Mouse (Mus musculus) limb, embryonic 15.5 days (tissue): ENCODE results near the gene Rsrc1. TPM values are rescaled to one million over a fixed set of nuclear protein-coding genes. Genes with fewer than 3 reads are reported as not detected.

Source experiments
- ATAC-seq: fragments of 200-750 bp; cut with Nextera tagmentation; 2 replicates; pipeline ENCODE4 v1.8.0; 2017; ENCODE audit warnings: low read depth, moderate TSS enrichment; ENCODE audit not compliant: insufficient number of reproducible peaks, low FRiP score, low TSS enrichment
- H3K27ac ChIP-seq: fragments of 300-500 bp; sonication (generic); 2 replicates; pipeline ENCODE4 v1.5.1; 2015; ENCODE audit warnings: moderate library complexity, mild to moderate bottlenecking, inconsistent platforms
- H3K27me3 ChIP-seq: fragments of 300-500 bp; sonication (generic); 2 replicates; pipeline ENCODE4 v1.6.1; 2015; ENCODE audit warnings: inconsistent platforms
- H3K36me3 ChIP-seq: fragments of 300-500 bp; sonication (generic); 2 replicates; pipeline ENCODE4 v1.6.1; 2015; ENCODE audit warnings: inconsistent platforms
- H3K4me1 ChIP-seq: fragments of 300-500 bp; sonication (generic); 2 replicates; pipeline ENCODE4 v1.6.1; 2015; ENCODE audit warnings: inconsistent platforms
- H3K4me2 ChIP-seq: fragments of 300-500 bp; sonication (generic); 2 replicates; pipeline ENCODE4 v1.6.1; 2015; ENCODE audit warnings: mild to moderate bottlenecking, inconsistent platforms
- H3K4me3 ChIP-seq: fragments of 300-500 bp; sonication (generic); 2 replicates; pipeline ENCODE4 v1.5.1; 2015; ENCODE audit warnings: mild to moderate bottlenecking, inconsistent platforms
- H3K9ac ChIP-seq: fragments of 300-500 bp; sonication (generic); 2 replicates; pipeline ENCODE4 v1.6.1; 2015; ENCODE audit warnings: inconsistent platforms
- H3K9me3 ChIP-seq: fragments of 300-500 bp; sonication (generic); 2 replicates; pipeline ENCODE4 v1.6.1; 2016; ENCODE audit warnings: inconsistent platforms
- WGBS: fragments of 180-500 bp; shearing (Covaris S2); methylation state at CpG from one replicate; pipeline ENCODE4 v1.1.7; 2015; 5-methylcytosine and 5-hydroxymethylcytosine counted together
- polyA plus RNA-seq: library from polyadenylated mRNA; unstranded; fragments of >200 nt; fragmentation: Nextera tagmentation; extraction: Ambion mirVana; gene quantifications from 2 replicates; pipeline ENCODE4 v1.2.1, GENCODE M21; 2015

Gene Rsrc1
- polyA plus RNA-seq, 1 experiment from 2014 or later: 36.4 TPM

GRCm38 (mm10) chr3:67308725-67309124 lies 327.5 kb downstream of the Rsrc1 start:
- ATAC-seq: no peak
- WGBS: 97% methylated on average over 1 of the region's 2 CpGs

GRCm38 (mm10) chr3:67309644-67310311 lies 328.6 kb downstream of the Rsrc1 start:
- no peak overlapping the region for H3K27ac ChIP-seq
- H3K9me3 ChIP-seq: no peaks in the 10 kb centered on the region
- no peak overlapping the region for H3K4me3 ChIP-seq
- no peak overlapping the region for H3K9ac ChIP-seq
- ATAC-seq: no peak
- 0 out of 2 replicates have a peak, but pooled peaks cover 4% of the 10 kb centered on the region for H3K4me1 ChIP-seq
- H3K27me3 ChIP-seq: no peaks in the 10 kb centered on the region
- 31% methylated on average over 7 of the region's 7 CpGs for WGBS
- no peak overlapping the region for H3K4me2 ChIP-seq
- no peaks in the 10 kb centered on the region for H3K36me3 ChIP-seq

More at GRCm38 (mm10) chr3:67308725-67309124, 327.5 kb downstream of the Rsrc1 start:
- Histone ChIP-seq H3K4me2 (no peak overlapping the region), H3K4me3 (no peak overlapping the region), H3K27ac (no peak overlapping the region), H3K4me1 (0 out of 2 replicates have a peak, but pooled peaks cover 4% of the 10 kb centered on the region), H3K36me3 (no peaks in the 10 kb centered on the region), H3K9ac (no peak overlapping the region), H3K9me3 (no peaks in the 10 kb centered on the region), H3K27me3 (no peaks in the 10 kb centered on the region)

GRCm38 (mm10) chr3:67311436-67311835 lies 330.2 kb downstream of the Rsrc1 start:
- Histone ChIP-seq H3K36me3 (no peaks in the 10 kb centered on the region), H3K27me3 (no peaks in the 10 kb centered on the region), H3K4me2 (no peak overlapping the region), H3K4me3 (no peak overlapping the region), H3K27ac (no peak overlapping the region), H3K4me1 (0 out of 2 replicates have a peak, but pooled peaks cover 4% of the 10 kb centered on the region), H3K9me3 (no peaks in the 10 kb centered on the region), H3K9ac (no peak overlapping the region)
- no peak for ATAC-seq
- 51% methylated on average over 2 of the region's 2 CpGs for WGBS

- H3K27me3 ChIP-seq: no peaks in the 10 kb centered on the region
- no peaks in the 10 kb centered on the region for H3K36me3 ChIP-seq
- 79% methylated on average over 4 of the region's 4 CpGs for WGBS
- no peak overlapping the region for H3K4me2 ChIP-seq
- H3K4me3 ChIP-seq: no peak overlapping the region
- no peaks in the 10 kb centered on the region for H3K9me3 ChIP-seq
- H3K27ac ChIP-seq: no peak overlapping the region
- ATAC-seq: no peak
- H3K9ac ChIP-seq: no peak overlapping the region
- no peaks in the 10 kb centered on the region for H3K4me1 ChIP-seq
Measured at GRCm38 (mm10) chr3:67322422-67322821, 341.2 kb downstream of the Rsrc1 start.

- no peaks in the 10 kb centered on the region for H3K9me3 ChIP-seq
- H3K4me3 ChIP-seq: no peak overlapping the region
- no peak overlapping the region for H3K9ac ChIP-seq
- H3K4me1 ChIP-seq: no peaks in the 10 kb centered on the region
- no peak overlapping the region for H3K27ac ChIP-seq
- H3K27me3 ChIP-seq: no peaks in the 10 kb centered on the region
- H3K36me3 ChIP-seq: no peaks in the 10 kb centered on the region
- 60% methylated on average over 3 of the region's 3 CpGs for WGBS
- ATAC-seq: no peak
- no peak overlapping the region for H3K4me2 ChIP-seq
Measured at GRCm38 (mm10) chr3:67339558-67339957, 358.4 kb downstream of the Rsrc1 start.

DNA sequence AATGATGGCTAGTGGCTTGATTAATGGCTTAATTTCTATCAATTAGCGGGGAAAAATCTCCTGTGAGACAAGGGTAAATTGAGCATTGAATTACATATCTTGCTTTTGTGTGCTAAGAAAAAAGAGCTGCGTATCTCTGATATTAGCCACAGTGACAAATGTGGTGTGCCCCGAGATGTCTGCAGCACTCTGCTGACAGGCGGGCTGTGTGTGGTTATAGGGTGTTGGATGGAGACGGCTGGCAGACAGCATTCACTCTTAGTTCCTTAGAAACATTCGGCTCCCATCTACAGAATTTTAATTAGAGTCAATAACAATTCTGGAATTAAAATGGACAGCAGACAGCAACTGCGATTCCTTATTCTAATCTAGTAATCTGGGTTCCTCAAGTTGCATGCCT lies 359.7 kb downstream of the Rsrc1 start:
- no peak for ATAC-seq

GRCm38 (mm10) chr3:67343004-67343662 lies 361.9 kb downstream of the Rsrc1 start:
- Histone ChIP-seq H3K36me3 (no peaks in the 10 kb centered on the region), H3K4me2 (no peak overlapping the region), H3K27ac (no peak overlapping the region), H3K4me1 (no peaks in the 10 kb centered on the region), H3K4me3 (no peak overlapping the region), H3K9ac (no peak overlapping the region), H3K9me3 (no peaks in the 10 kb centered on the region), H3K27me3 (no peaks in the 10 kb centered on the region)
- no peak for ATAC-seq
- WGBS: 32% methylated on average over 5 of the region's 5 CpGs

More for the DNA sequence above, 359.7 kb downstream of the Rsrc1 start:
- no peaks in the 10 kb centered on the region for H3K36me3 ChIP-seq
- no peak overlapping the region for H3K4me2 ChIP-seq
- no peaks in the 10 kb centered on the region for H3K27me3 ChIP-seq
- no peak overlapping the region for H3K27ac ChIP-seq
- no peak overlapping the region for H3K9ac ChIP-seq
- no peak overlapping the region for H3K4me3 ChIP-seq
- H3K4me1 ChIP-seq: no peaks in the 10 kb centered on the region
- 60% methylated on average over 7 of the region's 7 CpGs for WGBS
- H3K9me3 ChIP-seq: no peaks in the 10 kb centered on the region

DNA sequence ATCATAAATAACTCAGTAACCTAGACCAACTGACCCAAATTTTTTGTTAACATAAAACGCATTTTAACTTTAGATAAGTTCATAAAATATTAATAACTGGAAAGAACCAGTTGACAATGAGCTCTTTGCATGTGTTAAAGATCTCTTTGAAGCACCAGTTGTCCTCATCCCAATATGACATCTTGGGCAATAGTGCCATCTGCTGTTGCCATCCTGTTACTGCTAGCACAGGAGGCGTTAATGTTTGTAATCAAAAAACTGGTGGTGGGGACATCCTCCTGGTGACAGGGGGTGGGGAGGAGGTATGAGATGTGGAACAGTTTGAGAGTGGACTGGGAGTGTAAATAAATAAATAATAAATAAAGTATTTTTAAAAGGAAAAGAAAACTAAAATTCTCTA lies 363.4 kb downstream of the Rsrc1 start:
- Histone ChIP-seq H3K4me3 (no peak overlapping the region), H3K9me3 (no peaks in the 10 kb centered on the region), H3K4me2 (no peak overlapping the region), H3K4me1 (no peaks in the 10 kb centered on the region), H3K27ac (no peak overlapping the region), H3K27me3 (no peaks in the 10 kb centered on the region), H3K9ac (no peak overlapping the region), H3K36me3 (no peaks in the 10 kb centered on the region)
- ATAC-seq: no peak
- WGBS: 13% methylated on average over 2 of the region's 2 CpGs

DNA sequence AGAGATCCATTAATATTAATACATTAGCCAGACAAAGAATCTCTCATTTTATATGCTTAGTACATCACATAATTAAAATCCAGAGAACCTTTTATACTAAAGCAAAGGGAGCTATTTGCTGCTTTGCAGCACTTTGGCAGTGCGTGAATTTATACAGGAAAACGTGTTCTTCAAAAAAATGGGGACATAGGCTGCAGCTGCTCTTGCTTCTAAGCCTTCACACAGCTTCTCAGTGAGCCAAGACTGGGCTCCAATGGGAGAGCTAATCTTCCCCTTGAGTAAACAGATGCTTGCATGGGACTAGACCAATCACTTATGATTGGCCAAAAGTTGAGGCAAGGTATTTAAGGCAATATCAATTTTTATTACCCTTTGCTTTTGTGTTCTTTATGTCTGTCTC lies 365.5 kb downstream of the Rsrc1 start:
- no peak overlapping the region for H3K4me3 ChIP-seq
- no peak for ATAC-seq
- H3K4me2 ChIP-seq: no peak overlapping the region
- no peaks in the 10 kb centered on the region for H3K9me3 ChIP-seq
- no peak overlapping the region for H3K27ac ChIP-seq
- H3K4me1 ChIP-seq: no peaks in the 10 kb centered on the region
- no peak overlapping the region for H3K9ac ChIP-seq
- H3K36me3 ChIP-seq: no peaks in the 10 kb centered on the region
- WGBS: 71% methylated on average over 2 of the region's 2 CpGs
- H3K27me3 ChIP-seq: no peaks in the 10 kb centered on the region

DNA sequence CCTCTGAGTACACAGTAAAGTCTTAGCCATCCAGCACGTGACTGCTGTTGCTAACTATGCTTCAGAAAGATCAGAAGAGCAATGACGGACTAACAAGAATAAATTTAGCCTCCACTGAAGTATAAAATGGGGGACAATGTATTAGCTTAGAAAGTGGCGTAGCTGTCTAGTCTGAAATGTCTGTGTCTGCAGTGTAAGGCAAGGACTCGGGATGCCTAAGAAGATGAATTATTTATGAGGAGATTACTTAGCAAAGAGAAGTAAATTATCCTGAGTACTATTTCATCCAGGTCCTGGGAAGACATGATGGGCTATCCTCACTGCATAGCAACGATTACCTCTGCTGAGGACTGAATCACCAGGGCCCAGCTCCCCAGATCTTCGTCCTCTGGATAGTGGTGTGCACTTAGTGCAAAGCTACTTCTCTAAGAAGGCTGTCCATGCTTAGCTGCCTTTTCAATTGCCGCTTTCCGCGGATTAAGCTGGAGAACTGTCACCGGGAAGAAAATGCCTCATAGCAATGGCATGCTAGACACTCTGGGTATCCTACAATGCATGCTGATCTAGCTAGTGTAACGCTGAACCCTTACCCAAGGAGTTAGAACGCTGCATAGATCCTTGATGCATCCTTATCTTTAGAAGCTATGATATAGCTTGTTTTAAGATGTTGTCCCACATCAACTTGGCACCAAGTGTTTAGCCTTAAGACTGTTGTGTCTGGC lies 370.4 kb downstream of the Rsrc1 start:
- no peak overlapping the region for H3K4me2 ChIP-seq
- ATAC-seq: no peak
- H3K9ac ChIP-seq: no peak overlapping the region
- H3K27ac ChIP-seq: no peak overlapping the region
- H3K4me1 ChIP-seq: no peaks in the 10 kb centered on the region
- peaks cover 4% of the 10 kb centered on the region; the same call in 1 of the 2 replicates for H3K36me3 ChIP-seq
- H3K9me3 ChIP-seq: no peaks in the 10 kb centered on the region
- 83% methylated on average over 12 of the region's 12 CpGs for WGBS
- H3K27me3 ChIP-seq: no peaks in the 10 kb centered on the region
- H3K4me3 ChIP-seq: no peak overlapping the region

GRCm38 (mm10) chr3:67352128-67352762 lies 371.1 kb downstream of the Rsrc1 start:
- H3K9me3 ChIP-seq: no peaks in the 10 kb centered on the region
- no peak for ATAC-seq

GRCm38 (mm10) chr3:67352763-67353149 lies 371.6 kb downstream of the Rsrc1 start:
- 86% methylated on average over 3 of the region's 3 CpGs for WGBS
- Histone ChIP-seq H3K9ac (no peak overlapping the region), H3K27ac (no peak overlapping the region), H3K9me3 (no peaks in the 10 kb centered on the region), H3K27me3 (no peaks in the 10 kb centered on the region), H3K4me3 (no peak overlapping the region), H3K4me1 (no peaks in the 10 kb centered on the region), H3K36me3 (peaks cover 14% of the 10 kb centered on the region), H3K4me2 (no peak overlapping the region)
- no peak for ATAC-seq

More at GRCm38 (mm10) chr3:67352128-67352762, 371.1 kb downstream of the Rsrc1 start:
- 35% methylated on average over 3 of the region's 5 CpGs for WGBS
- H3K36me3 ChIP-seq: peaks cover 11% of the 10 kb centered on the region
- H3K4me3 ChIP-seq: no peak overlapping the region
- H3K27ac ChIP-seq: no peak overlapping the region
- H3K27me3 ChIP-seq: no peaks in the 10 kb centered on the region
- no peak overlapping the region for H3K4me2 ChIP-seq
- H3K9ac ChIP-seq: no peak overlapping the region
- H3K4me1 ChIP-seq: no peaks in the 10 kb centered on the region
